Mouse (Mus musculus) adrenal gland, postnatal 36 days (tissue): Measurements from ENCODE around the gene Gm45808. TPM values are rescaled to one million over a fixed set of nuclear protein-coding genes. Genes with fewer than 3 reads are reported as not detected.
"Not testable (repeated sequence)": the region's sequence is repeated elsewhere in the genome, so short reads cannot be mapped to it uniquely, and the experiment has no call there.

Experiments
- DNase-seq, 2 experiments: peaks; one replicate each; pipeline ENCODE4 v3.0.0; 2021; ENCODE audit warnings: mixed read lengths in 1 of 2
- total RNA-seq, 2 experiments: library from RNA; stranded (reverse); gene quantifications; 2 replicates each; pipeline ENCODE4 v1.2.3; 2021

Gene Gm45808
- total RNA-seq, 2 experiments from 2014 or later, result 39.2 to 52.3 TPM

- no peak for DNase-seq
Measured at GRCm38 (mm10) chr7:45509181-45509882, 22.7 kb upstream of the Gm45808 start.

GRCm38 (mm10) chr7:45508561-45508960 is 21.9 kb upstream of the Gm45808 start:
- no peak for DNase-seq

- no peak for DNase-seq
Measured at GRCm38 (mm10) chr7:45507583-45507982, 21.0 kb upstream of the Gm45808 start.

DNA sequence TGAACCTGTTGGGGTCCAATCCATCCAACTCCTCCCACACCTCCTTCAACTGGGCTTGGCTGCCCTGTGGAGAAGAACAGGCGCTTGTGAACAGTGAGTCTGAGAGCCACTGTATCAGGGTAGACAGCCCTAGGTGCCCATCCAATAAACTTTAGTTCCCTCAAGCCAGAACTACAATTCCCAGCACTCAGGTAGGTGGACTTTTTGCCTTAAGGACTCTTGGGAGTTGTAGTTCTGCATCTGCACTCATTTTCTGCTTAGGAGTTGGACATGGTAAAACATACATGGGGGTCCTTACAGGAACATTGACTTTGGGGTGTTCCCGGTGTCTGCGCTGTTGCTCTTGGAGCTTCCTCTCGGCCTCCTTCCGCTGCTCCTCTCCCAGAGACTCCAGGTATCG is 11.8 kb upstream of the Gm45808 start:
- no peak for DNase-seq

DNA sequence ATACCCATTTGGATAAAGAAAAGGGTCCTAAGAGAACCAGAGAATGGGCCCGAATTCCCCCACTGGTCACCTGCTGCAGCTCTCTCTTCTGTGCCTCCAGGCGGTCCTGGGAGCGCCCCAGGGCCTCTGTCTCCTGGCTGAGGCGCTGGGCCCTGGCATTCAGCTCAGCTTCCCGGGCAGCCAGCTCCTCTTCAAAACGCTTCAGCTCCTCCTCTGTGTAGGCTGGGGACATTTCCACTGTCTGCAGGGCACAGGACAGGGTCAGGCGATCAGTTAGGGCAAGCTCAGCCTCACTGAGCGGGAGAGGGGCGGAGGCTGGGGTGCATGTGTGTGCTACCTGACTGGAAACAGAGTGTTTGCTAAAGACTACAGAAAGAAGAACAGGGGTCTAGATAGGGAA is 7.9 kb upstream of the Gm45808 start:
- DNase-seq, result no peak

GRCm38 (mm10) chr7:45492951-45493350 is 6.3 kb upstream of the Gm45808 start:
- peak in 1 of 2 experiments; percentile 19 for DNase-seq

- no peak for DNase-seq
Measured at GRCm38 (mm10) chr7:45492225-45492844, 5.7 kb upstream of the Gm45808 start.

- DNase-seq, result peak; percentile 64 to 81
Measured at GRCm38 (mm10) chr7:45491264-45491663, 4.7 kb upstream of the Gm45808 start.

DNA sequence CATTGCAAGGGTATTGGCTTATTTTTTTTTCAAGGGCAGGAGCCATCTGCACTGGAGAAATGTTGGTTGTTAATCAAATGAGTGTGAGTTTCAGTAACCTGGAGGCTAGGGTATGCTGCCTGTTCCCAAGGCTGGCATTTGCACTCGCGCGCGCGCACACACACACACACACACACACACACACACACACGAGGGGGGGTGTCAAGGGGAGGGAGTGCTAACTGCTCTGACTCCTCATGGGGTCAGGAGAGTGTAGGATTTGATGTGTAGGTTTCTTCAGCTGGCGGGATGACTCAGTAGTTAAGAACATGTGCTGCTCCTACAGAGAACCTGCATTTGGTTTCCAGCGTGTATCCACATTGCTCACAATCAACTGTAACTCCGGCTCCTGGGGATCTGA is 4.2 kb upstream of the Gm45808 start:
- peak; percentile 32 to 51 for DNase-seq

GRCm38 (mm10) chr7:45489578-45489977 is 3.0 kb upstream of the Gm45808 start:
- DNase-seq, result no peak

DNA sequence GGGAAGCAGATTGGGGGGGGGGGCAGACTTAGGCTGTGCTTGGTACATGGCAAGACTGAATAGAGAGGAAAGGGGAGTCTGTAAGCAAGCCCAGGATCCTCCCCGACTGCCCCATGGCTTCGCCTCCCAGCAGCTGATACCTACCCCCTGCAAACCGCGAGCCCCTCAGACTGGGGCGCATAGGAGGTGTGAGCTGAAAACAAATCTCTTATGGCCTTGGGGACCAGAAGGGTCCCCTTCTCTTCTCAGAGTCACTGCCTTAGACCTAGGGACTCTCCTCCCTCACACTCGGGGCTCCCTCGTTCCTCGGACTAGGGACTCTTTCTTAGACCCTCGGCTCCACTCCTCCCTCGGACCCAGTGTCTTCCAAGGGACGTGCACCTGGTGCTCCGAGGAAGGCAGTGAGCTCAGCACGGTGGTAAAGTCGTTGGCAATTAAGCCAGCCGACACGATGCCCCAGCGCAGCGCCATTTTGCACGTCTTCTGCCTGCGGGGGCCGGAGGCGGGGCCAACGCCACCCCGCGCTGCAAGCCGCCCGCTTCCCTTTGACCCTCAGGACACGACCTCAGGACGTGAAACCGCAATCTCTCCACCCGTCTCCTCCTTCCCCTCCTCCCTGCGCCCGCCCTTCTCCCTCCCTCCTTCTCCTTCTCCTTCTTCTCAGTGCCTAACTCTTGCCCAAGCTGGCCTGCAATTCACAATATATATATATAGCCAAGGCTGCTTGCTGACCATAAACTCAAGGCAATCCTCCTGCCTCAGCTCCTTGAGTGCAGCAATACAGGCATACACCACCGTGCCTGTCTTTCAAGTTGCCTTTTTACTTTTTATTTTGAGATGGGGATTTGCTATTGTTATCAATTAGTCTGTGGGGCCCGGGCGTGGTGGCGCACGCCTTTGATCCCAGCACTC is 1.9 kb upstream of the Gm45808 start, which contains the start of gene Dhdh:
Gene Dhdh (minus strand): TSS at position 513 of the 912 bp plus-strand sequence.
- peak; percentile 88 to 91 for DNase-seq

GRCm38 (mm10) chr7:45487861-45488292 is 1.3 kb upstream of the Gm45808 start:
- DNase-seq, result no peak

GRCm38 (mm10) chr7:45486158-45486557 is 453 bp downstream of the Gm45808 start:
- DNase-seq, result no peak

DNA sequence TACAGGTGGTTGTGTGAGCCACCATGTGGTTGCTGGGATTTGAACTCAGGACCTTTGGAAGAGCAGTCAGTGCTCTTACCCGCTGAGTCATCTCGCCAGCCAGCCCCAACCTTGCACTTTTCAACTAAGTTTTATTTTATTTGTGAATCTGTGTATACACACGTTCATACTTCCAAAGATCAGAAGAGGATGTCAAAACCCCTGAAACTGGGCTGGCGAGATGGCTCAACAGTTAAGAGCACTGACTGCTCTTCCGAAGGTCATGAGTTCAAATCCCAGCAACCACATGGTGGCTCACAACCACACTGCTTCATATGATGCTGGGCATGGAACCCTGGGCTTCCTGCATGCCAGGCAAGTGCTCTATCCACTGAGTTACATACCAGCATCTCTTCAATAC is 1.6 kb downstream of the Gm45808 start:
- DNase-seq, result peak in 1 of 2 experiments; percentile 25

GRCm38 (mm10) chr7:45482166-45482565 is 4.4 kb downstream of the Gm45808 start:
- DNase-seq, result no peak

- peak; percentile 61 to 74 for DNase-seq
Measured at GRCm38 (mm10) chr7:45481374-45481927, 5.2 kb downstream of the Gm45808 start, which contains the start of gene Tulp2. Tulp2 (plus strand) TSS chr7:45481877.

GRCm38 (mm10) chr7:45480310-45480709 is 6.3 kb downstream of the Gm45808 start:
- DNase-seq, result not testable (repeated sequence)

- DNase-seq, result no peak
Measured at GRCm38 (mm10) chr7:45478774-45479173, 7.8 kb downstream of the Gm45808 start.

DNA sequence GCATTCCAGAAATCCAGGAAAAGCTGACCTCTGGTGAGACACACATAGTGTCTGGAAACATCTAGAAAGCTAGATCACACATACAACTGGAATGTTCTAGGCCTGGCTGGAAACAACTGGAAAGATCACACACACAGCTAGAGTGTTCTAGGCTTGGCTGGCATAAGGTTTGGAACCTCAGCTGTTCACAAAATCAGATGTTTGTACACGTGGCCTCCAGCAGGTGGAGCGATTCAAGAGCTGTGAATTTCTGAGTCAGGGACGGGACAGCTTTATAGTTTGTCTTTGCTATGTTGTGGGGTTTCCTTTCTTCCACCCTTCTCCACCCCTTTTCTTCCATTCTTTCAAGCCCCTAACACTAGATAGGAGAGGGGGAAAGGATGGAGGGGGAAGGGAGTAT is 9.6 kb downstream of the Gm45808 start:
- peak; percentile 68 to 76 for DNase-seq

DNA sequence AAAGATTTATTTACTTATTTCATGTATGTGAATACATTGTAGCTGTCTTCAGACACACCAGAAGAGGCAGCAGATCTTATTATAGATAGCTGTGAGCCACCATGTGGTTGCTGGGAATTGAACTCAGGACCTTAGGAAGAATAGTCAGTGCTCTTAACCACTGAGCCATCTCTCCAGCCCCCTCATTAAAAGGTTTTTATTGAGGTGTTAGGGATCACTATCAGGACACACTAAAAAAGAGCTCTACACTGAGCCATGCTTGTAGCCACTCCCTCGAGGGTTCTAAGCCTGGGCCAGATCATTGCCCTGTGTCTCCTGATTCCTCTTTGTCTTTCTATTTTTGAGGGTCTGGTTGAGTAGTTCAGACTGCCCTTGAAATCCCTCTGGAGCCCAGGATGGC is 10.2 kb downstream of the Gm45808 start:
- no peak for DNase-seq

- DNase-seq, result peak in 1 of 2 experiments; percentile 33
Measured at GRCm38 (mm10) chr7:45475291-45475969, 11.2 kb downstream of the Gm45808 start.

DNA sequence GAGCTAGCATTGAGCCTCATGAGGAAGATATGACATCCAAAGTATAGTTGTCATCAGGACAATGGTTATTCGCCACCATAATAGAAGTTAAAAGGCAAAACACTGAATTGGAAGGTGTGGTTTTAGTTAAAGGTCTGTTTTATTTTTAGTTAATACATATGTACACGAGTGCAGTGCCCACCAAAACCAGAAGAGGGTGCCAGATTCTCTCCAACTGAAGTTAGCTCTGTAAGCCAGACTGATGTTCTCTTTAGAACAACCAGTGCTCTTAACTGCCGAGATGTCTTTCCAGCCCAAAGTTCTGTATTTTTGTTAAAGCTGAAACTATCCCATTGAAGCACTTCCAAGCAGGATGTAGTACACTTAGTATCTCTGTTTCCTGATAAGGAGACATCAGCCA is 15.7 kb downstream of the Gm45808 start:
- peak; percentile 76 to 79 for DNase-seq
